In the genomic region with DNA sequence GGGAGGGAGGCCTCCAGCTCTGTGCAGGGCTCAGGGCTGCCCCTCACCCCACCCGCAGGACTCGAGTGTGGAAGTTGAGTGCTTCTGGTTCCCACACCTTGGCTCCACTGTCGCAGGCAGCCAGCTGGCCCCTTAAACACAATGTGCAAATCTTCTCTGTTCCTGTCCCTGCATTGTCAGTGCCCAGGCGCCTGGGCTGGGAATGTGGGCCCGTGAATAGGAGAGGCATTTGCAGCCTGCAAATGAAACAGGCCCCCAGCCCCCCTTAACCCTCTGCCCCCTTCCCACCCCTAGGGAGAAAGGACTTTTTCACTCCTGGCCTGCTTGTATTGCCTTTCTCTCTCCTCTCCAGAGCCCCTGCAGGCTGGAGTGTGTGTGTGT, we compare ENCODE assay signal across 10 mouse cellular contexts. TPM values are rescaled to one million over a fixed set of nuclear protein-coding genes. Genes with fewer than 3 reads are reported as not detected.
A peak's percentile ranks its signal among the peaks of the same experiment; 100 is the strongest.
DNase-seq lines count a peak whose midpoint lies in the region; ATAC-seq lines count a peak whose summit lies in the region.
"Had no signal": no experiment of that assay in that cellular context is flagged by ENCODE, and none has a peak within 500 bp of the region (broad histone marks: within the 10 kb centered on the region; RNA-seq: fewer than 3 reads in every experiment).

No protein-coding gene starts in this region.

- ATAC-seq in hindbrain, embryonic 13.5 days (ENCODE audit: low FRiP score), result peak; percentile 49
- no peak for ATAC-seq in stomach, embryonic 15.5 days (ENCODE audit: insufficient read depth, low FRiP score, low read depth)

- intact Hi-C loops in left cerebral cortex, postnatal 4 days (cut with DNase I), result no loop called here

- H3K9me3 ChIP-seq in hindbrain, embryonic 13.5 days, result no peaks in the 10 kb centered on the region
- H3K9me3 ChIP-seq in limb, embryonic 10.5 days (replicated peaks), result no peaks in the 10 kb centered on the region
- H3K9me3 ChIP-seq in stomach, embryonic 15.5 days, result no peaks in the 10 kb centered on the region

- peaks cover 75% of the 10 kb centered on the region for H3K4me1 ChIP-seq in hindbrain, embryonic 13.5 days (replicated peaks)
- H3K4me1 ChIP-seq in limb, embryonic 10.5 days, result peaks cover 82% of the 10 kb centered on the region
- peaks cover 13% of the 10 kb centered on the region; the same call in 1 of the 2 replicates for H3K4me1 ChIP-seq in stomach, embryonic 15.5 days

- peak overlapping the region; percentile 85 for H3K27ac ChIP-seq in hindbrain, embryonic 13.5 days
- H3K27ac ChIP-seq in limb, embryonic 10.5 days, result peak overlapping the region; percentile 74
- peak overlapping the region; percentile 19 for H3K27ac ChIP-seq in stomach, embryonic 15.5 days

- 0 out of 2 replicates have a peak overlapping the region, but pooled peaks have one; percentile 4 for H3K4me2 ChIP-seq in hindbrain, embryonic 13.5 days
- H3K4me2 ChIP-seq in stomach, embryonic 15.5 days, result no peak overlapping the region

- H3K27me3 ChIP-seq in hindbrain, embryonic 13.5 days, result no peaks in the 10 kb centered on the region
- H3K27me3 ChIP-seq in limb, embryonic 10.5 days (ENCODE audit: low read depth, poor library complexity, severe bottlenecking), result no peaks in the 10 kb centered on the region
- no peaks in the 10 kb centered on the region for H3K27me3 ChIP-seq in stomach, embryonic 15.5 days (replicated peaks)

- peak; percentile 52 for DNase-seq in left cerebral cortex, postnatal 4 days
- no peak for DNase-seq in left cerebral cortex, adult 9 months (ENCODE audit: low spot score in 2 of 2)
- DNase-seq in limb, embryonic 10.5 days (ENCODE audit: low spot score), result no peak
- DNase-seq in adipocyte (ENCODE audit: low spot score), result no peak
- DNase-seq in frontal cortex, postnatal 25 days (ENCODE audit: low spot score in 2 of 2), result no peak
- DNase-seq in cerebellum, postnatal 36 days, result no peak
- DNase-seq: heart, adult 11 months had no signal

- H3K4me3 ChIP-seq in hindbrain, embryonic 13.5 days, result no peak overlapping the region
- peak overlapping the region; percentile 7 for H3K4me3 ChIP-seq in limb, embryonic 10.5 days
- H3K4me3 ChIP-seq in stomach, embryonic 15.5 days (replicated peaks), result no peak overlapping the region

- H3K9ac ChIP-seq in hindbrain, embryonic 13.5 days, result peak overlapping the region; percentile 53; the same call in 1 of the 2 replicates
- H3K9ac ChIP-seq in stomach, embryonic 15.5 days, result no peak overlapping the region

- WGBS in hindbrain, embryonic 13.5 days, result 7% methylated on average over 5 of the region's 5 CpGs
- WGBS in limb, embryonic 10.5 days, result 21% methylated on average over 5 of the region's 5 CpGs
- WGBS in stomach, embryonic 15.5 days, result 24% methylated on average over 5 of the region's 5 CpGs

- H3K36me3 ChIP-seq in hindbrain, embryonic 13.5 days, result peaks cover 28% of the 10 kb centered on the region
- peaks cover 96% of the 10 kb centered on the region for H3K36me3 ChIP-seq in limb, embryonic 10.5 days
- H3K36me3 ChIP-seq in stomach, embryonic 15.5 days, result no peaks in the 10 kb centered on the region

RNA-seq across cellular contexts. Expression of a gene that starts 12.3 kb away (rescaled TPM):
- 1 to 10 TPM; 5.1 to 6.0 TPM for total RNA-seq in left cerebral cortex, postnatal 4 days (2021)
- 13.8 and 15.5 TPM in 2 replicates for polyA plus RNA-seq in hindbrain, embryonic 13.5 days (2015; fragmentation: Nextera tagmentation; extraction: Ambion mirVana)
- polyA plus RNA-seq in limb, embryonic 10.5 days (2016; fragmentation: Nextera tagmentation; extraction: Ambion mirVana), result 230 and 420 TPM in 2 replicates
- polyA plus RNA-seq in stomach, embryonic 15.5 days (2015; fragmentation: Nextera tagmentation; extraction: Ambion mirVana), result 1.5 TPM in 2 replicates
- polyA plus RNA-seq: thymus, postnatal 0 days had no signal

RNA-seq across cellular contexts. Expression of a gene that starts 41.8 kb away (rescaled TPM):
- 1 to 10 TPM; 5.8 to 6.9 TPM for total RNA-seq in left cerebral cortex, postnatal 4 days (2021)
- 5.9 and 6.1 TPM in 2 replicates for polyA plus RNA-seq in hindbrain, embryonic 13.5 days (2015; fragmentation: Nextera tagmentation; extraction: Ambion mirVana)
- polyA plus RNA-seq in limb, embryonic 10.5 days (2016; fragmentation: Nextera tagmentation; extraction: Ambion mirVana), result 8.7 and 9.0 TPM in 2 replicates
- polyA plus RNA-seq in stomach, embryonic 15.5 days (2015; fragmentation: Nextera tagmentation; extraction: Ambion mirVana), result 8.5 and 9.1 TPM in 2 replicates

RNA-seq across cellular contexts. Expression of a gene that starts 52.0 kb away (rescaled TPM):
- total RNA-seq in left cerebral cortex, postnatal 4 days (2021), result 10 to 100 TPM; 40.6 to 42.0 TPM
- 9.7 TPM in 2 replicates for polyA plus RNA-seq in hindbrain, embryonic 13.5 days (2015; fragmentation: Nextera tagmentation; extraction: Ambion mirVana)
- 11.1 and 11.2 TPM in 2 replicates for polyA plus RNA-seq in limb, embryonic 10.5 days (2016; fragmentation: Nextera tagmentation; extraction: Ambion mirVana)
- 27.3 and 30.6 TPM in 2 replicates for polyA plus RNA-seq in stomach, embryonic 15.5 days (2015; fragmentation: Nextera tagmentation; extraction: Ambion mirVana)

Comparison
In these comparisons a context has a peak if more than half of its experiments do, and no peak if none do; other contexts are left out.
1. H3K27ac ChIP-seq: peak in every context shown above with its lines; median percentile 85 in hindbrain, embryonic 13.5 days; 74 in limb, embryonic 10.5 days; 19 in stomach, embryonic 15.5 days.
2. RNA of a gene that starts 12.3 kb away (polyA plus RNA-seq): 230 to 420 TPM in limb, embryonic 10.5 days; 13.8 to 15.5 TPM in hindbrain, embryonic 13.5 days and 1.5 TPM in stomach, embryonic 15.5 days; every median in the first group is over 10 times any median in the second.